Mouse (Mus musculus) embryo, embryonic 11 days (tissue): ENCODE results near the gene Rai14.

Source experiments
- DNase-seq: peaks from one replicate; pipeline ENCODE4 v3.0.0-alpha.2; 2015

Gene Rai14

DNA sequence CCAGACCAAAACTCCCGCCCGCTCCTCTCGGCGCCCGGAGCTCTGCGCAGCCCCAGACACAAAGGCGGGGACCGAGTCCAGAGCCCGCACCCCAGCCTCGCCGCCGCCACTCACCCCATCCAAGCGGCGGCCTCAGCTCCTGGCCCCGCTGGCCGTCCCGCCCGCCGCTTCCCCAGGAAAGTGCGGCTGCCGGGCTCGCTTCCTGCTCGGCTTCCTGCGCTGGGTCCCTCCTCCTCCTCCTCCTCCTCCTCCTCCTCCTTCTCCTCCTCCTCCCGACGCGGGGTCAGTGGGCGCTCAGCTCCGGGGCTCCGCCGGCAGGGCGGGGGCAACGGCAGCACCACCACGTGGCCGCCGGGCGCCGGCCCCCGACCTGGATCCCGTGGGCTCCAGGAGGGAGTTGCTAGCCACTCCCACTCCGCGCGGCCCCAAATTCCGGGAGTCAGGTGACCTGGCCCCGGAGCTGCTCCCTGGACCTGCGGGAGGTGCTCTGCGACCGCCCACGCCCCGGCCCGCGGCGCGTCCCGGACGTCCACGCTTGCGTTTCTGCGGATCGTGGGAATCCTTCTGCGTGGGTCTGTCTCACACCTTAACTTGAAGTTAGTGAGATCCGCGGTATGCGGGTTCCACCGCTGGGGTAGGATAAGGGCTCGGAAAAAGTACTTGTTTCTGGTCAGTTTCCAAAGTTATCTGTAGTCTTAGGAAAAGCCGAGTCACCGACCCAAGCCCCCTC is at the start of gene Rai14:
Rai14 (minus strand) TSS at position 216 of the 730 bp plus-strand sequence.
- DNase-seq: peak; percentile 90

DNA sequence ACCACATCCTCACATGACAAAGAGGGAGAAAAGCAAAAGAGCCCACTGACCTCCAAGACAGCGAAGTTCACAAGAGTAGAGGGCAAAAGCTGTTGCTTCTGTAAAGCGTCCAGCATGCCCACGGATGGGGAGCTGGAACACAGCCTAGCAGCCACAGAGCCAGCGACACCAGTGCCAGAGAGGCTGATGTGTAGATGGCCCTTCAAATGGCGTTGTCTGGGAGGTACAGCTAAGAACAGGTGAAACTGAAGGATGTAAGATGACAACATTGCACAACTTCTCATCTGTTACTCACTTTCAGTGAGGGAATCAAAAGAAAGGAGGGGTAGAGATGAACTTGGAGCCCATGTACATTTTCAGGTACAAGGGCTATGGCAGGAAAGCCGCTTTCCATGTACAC is 47.0 kb upstream of the Rai14 start:
- DNase-seq: no peak

DNA sequence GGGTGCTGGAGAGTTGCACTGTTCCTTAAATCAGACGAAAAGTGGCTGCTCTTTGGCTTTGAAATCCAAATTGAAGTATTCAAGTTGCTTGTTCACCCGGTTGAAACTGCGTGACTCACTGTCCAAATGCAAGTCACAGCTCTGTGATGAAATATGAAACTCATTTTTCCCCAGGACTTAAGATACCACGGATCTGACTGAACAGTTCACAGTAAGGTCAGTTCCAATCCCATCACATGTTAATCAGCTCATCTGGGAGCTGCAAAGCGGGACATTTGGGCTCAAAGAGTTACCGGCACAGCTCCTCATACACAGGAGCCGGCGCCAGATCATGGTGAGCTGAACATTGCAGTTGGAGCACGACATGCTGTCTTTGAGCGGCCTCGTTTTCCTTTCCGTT is 45.6 kb upstream of the Rai14 start:
- no peak for DNase-seq

DNA sequence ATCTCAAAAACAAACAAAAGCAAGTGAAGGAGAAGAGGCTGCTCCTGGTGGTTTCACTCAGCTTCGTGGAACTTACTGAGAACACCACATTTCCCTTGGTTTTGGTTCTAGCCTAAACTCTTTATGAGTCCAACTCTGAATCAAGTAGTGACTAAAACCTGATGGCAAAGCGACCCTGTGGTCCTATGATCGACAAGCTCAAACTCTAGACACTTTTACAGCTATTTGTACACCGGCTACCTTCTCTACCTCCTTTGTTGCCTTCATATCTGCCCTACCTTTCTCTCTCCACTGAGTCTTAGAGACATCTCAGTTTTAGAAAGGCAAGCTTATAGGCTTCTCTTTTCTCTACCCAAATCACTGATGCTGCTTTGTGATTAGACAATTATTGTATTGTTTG is 45.0 kb upstream of the Rai14 start:
- DNase-seq: no peak

DNA sequence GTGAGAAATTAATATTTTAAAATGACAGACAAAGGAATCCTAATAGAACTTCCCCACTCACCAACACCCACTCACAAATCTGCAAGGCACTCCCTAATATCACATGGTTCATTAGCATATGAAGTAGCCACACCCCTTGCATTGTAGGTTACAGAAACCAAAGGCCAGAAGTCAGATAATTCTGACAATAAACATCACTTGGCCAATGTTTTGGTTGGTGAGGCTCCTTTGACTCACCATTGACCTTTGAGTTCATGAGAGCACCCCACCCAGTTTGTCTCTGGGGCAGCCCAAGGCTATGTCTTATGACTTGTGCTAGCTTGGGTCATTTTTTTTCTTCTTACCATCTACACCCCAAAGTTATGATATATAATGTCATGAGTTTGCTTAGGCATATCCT is 44.4 kb upstream of the Rai14 start:
- no peak for DNase-seq

DNA sequence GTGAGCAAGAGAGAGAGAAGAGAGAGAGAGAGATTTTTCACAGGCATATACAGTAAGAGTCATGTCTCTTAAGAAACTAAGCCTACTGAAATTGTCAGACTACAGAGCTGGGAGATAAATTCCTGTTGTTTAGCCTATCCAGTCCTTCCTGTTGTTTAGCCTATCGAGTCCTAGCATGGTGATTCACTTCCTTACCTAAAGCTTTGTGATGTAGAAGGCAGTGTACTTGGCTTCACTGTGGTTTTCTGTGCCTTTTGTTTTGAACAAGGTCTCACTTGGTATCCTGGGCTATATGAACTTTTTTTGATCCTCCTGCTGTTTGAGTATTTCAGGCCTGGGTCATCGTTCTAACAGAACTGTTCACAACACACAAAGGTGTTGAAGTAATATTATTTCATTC is 36.7 kb upstream of the Rai14 start:
- no peak for DNase-seq

DNA sequence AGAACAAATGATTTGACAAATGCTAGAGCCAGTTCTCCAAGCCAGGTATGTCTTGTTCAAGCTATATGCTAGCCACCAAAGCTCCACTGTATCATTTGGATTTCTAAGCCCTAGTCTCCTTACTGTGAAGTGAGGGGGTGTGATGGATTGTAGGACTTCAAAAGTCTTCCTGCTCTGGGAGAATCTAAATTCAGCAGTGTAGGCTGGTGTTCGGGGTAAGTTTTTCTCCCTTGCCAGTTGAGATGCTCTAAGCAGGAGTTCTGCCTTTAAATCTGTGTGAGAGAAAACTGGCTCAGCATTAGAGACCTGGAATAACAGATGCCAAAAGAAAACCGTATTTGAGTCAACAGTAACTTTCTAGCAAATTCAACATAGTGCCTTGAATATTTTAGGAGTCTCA is 35.9 kb upstream of the Rai14 start:
- no peak for DNase-seq

DNA sequence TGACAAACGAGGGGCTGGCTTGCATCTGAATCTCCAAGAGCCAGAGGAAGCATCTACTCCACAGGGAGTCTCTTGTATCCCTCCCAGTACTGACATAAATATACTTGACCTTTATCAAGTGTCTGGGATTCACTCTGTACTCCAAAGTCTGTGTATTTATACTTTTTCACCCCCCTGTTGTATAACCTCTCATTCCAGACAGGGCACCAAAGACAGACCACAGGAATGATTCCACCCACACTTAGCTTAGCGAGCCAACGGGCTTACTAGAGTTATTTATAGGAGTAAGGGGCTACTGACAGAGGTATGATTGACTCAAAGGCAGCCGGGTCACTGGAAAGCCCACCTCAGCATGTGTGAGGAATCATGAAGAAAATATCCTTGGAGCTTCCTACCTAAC is 35.3 kb upstream of the Rai14 start:
- no peak for DNase-seq

DNA sequence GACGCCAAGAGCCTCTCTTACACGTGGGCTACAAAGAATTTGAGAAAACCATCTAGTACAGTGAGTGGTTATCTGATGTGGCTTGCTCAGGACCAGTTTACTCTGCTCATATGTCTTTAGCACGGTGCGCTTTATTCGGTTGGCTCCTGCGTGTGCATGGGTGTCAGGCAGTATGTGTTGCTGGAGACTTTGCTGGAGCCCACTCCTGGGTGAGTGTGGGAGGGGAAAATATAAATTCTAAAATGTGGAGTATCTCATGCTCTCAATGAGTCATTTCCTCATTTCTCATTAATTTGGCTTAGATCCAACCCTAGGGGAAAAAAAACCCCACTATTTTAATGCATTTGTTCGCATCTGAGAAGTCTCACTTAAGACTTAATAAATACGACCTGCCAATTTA is 33.2 kb upstream of the Rai14 start:
- DNase-seq: no peak

DNA sequence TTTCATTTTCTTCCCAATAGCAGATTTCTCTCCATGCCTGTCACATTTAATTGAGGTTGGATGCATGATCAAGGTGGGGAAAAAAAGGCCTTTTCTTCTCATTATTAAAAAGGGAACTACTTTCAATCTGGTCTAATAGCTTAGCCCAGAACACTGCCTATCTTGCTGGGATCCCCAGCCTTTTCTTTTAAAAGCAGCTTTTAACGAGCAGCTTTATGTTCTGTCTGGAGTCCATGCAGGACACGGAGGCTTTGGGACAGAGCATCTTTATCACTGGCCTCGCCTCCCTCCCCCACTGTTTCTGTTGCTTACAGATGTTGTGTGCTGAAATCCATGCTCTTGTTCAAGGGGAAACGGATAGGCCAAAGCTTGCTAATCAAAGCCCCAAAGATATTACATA is 32.8 kb upstream of the Rai14 start:
- peak; percentile 57 for DNase-seq

DNA sequence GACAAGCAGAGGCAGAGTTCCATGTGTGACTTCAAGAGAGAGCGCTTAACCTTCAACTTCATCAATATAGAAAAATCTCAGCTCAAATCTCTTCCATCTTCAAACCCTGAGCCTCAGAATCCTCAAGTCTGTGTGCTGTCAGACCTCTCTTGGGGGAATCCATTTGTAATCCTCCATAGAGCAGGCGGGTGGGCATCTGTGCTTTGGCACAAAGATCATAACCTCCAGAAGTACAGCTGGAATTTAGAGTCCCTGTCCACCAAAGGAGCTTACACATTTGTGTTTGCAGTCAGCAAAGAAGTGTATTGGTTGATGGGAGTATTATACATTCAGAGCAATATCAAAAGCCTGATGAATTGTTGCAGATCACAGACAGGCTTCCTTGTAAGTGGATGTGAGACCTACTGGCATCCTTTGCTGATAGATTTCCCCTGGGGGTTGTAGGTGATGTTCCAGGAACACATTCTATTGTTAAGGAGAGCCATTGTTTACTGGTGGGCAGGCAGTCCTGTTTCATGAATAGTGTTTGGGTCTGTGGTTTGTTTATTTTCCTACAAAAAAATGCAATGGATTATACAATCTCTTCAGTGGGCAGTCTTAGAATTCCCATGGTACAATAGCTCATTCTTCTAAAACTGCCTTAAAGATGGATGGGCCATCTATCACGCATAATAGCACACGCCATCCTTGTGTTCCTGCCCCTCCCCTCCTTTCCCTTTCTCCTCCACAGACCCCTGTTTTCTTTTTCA is 32.1 kb upstream of the Rai14 start:
- DNase-seq: peak; percentile 49

DNA sequence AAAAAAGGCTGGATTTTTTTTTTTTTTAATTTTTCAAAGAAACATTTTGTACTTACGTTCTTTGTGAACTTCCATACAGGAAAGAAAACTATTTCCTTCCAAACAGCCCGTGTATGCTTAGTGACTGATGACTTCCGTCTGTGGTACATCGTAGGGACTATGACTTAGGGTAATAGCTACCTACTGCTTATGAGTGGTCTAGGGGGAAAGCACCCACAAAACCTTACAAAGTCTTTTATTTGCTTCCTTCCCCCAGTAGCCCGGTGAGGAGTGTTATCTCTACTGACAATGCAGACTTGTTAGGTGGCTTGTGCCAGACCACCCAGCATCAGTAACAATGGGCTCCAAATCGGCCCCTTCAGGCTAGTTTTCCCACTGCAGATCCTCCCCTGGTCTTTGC is 28.0 kb upstream of the Rai14 start:
- no peak for DNase-seq

DNA sequence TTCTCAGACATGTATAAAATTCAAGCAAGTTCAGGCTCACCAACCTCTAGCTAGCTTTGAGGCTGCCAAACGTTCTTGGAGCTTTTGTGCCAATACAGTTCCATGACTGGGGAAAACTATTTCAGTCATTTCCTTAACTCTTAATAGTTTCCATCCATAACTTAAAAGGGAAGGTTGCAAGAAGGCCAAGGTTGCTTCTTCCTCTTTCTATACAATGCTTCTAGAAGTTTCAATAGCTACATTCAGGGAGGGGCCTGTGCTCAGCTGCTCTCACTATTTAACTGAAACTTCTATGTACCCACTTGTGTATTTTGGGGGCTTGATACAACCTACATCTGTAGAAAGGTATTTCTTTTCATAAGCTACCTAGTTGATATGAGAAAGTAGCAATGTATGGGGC is 24.9 kb upstream of the Rai14 start:
- no peak for DNase-seq

DNA sequence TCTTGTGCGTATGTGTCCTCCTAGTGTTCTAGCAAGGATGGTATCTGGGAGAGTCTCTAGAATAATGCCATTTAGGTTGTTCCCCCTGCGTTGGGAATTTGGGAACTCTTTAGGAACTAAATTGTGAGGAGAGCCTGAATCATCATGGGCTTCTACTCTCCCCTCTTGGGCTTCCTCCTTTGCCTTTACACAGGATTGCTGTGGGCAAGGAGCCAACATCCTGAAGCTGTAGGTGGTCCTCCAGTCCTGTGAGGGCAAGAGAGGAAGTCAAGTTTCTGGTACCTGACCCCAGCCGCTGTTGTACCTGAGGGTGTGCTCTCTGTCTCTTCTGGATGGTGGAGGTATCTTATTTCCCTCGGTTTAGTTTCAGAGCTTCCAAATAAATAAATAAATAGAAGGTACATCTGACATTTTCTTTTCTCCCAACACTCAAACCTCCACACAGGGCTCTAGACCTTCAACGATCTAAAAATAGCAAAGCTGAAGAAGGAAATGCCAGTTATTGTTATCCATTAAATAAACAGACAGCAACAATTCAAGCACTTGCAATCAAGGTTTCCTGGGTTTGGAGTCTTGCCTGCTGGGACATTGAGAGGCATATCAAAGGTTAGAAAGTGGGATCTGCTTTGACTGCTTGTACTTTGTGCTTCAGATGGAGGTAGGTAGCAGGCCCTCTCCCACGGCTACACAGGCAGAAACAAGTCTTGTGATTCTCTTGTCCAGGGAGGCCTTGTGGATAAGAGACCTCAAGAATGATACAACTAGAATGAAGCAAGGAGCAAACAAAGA is 24.1 kb upstream of the Rai14 start:
- DNase-seq: no peak

DNA sequence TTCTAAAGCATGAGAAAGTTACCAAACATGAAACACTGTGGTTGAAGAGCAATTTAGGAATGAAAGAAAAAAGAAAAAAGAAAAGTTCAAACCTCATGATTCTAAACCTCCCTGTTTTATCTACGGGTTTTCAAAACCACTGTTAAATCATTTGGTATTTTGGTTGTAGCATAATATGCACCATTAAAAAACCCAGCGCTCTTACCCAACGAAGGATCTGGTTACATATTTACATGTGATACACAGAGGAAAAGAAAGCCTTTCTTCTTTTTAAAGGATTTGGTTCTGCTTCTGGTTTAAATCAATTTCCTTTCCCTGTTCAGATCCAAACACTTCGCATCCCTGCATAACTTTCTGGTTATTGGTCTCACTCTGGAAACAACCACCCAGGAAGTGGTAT is 21.5 kb upstream of the Rai14 start:
- no peak for DNase-seq

DNA sequence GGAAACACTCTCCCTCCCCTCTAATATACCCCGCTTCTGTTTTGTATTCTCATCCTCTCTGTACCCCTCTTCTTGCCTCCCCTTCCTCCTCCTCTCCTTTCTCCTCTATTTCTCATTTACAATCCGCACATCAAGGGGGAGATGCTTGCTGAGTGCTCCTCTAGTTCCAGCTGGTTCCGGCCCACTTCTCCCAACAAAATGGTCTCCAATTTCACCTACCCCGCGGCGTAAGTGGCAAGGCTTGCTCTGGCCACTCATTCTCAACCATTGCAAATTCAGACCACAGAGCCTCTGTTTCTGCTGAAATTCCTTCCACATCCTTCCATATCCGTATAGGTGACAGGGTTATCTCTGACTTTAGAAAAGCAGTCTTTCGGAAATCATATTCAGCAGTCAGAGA is 20.8 kb upstream of the Rai14 start:
- DNase-seq: no peak

DNA sequence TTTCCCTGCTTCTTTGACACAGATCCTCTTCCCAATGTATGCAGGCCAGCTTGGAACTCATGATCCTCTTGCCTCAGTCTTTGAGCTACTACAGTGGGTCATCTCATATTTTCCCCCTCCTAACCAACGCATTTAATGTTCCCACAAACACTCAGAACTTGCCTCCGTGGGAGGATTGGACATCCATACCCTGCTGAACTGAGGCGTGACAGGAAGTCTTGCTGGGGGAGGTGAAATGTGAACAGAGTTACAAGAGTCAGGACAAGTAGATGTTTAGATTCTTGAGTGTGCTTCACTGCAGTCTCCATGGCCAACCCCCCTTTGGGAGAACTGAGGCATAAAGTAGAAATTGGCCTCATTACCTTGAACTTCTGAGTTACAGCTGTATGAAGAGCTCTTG is 17.0 kb upstream of the Rai14 start:
- no peak for DNase-seq

DNA sequence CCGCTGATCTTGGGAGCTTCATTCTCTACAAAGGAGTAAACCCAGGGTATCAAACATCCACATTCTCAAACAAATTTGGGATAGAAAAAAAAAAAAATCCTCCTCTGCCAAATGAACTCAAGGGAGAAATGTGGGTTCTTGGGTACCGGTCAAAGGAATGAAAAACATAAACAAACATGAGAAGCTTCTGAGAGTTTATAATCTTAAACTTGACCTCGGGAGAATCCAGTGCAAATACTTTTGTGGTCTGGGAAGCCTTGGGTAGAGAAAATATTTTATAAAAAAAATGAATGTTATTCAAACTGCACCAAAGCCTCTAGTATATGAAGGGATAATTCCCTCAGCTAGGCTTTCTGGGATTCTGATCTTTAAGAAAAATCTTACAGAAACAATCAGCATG is 11.8 kb upstream of the Rai14 start:
- no peak for DNase-seq

DNA sequence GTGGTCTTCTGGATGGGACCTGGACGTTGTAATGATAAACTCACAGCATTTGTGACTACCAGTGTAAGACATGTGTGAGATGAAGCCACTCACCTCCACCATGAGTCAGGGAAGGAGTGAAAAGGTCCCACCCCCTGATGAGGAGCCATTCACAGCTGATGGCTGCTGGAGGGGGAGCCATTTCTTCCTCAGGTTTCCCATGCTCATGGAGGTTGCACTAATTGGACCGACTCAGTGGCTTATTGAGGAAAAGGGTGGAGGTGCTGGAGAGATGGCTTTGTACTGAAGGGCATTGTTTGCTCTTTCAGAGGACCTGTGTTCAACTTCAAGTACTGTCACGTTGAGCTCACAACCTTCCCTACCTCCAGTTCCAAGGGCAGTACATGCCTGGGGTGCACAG is 10.4 kb upstream of the Rai14 start:
- DNase-seq: no peak

DNA sequence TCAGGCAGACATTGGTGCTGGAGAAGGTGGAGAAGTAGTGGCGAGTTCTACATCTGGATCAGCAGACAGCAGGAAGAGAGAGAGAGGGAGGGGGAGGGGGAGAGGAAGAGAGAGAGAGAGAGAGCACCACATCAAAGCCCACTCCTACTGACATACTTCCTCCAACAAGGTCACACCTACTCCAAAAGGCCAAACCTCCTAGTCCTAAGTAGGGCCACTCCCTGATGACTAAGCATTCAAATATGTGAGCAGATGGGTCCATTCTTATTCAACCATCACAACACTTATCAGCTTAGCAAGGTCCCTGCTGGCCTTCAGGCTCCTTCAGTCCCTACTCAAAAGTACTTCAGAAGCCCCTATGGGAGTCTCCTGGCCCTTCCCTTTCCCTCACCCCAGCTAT is 9.1 kb upstream of the Rai14 start:
- no peak for DNase-seq

DNA sequence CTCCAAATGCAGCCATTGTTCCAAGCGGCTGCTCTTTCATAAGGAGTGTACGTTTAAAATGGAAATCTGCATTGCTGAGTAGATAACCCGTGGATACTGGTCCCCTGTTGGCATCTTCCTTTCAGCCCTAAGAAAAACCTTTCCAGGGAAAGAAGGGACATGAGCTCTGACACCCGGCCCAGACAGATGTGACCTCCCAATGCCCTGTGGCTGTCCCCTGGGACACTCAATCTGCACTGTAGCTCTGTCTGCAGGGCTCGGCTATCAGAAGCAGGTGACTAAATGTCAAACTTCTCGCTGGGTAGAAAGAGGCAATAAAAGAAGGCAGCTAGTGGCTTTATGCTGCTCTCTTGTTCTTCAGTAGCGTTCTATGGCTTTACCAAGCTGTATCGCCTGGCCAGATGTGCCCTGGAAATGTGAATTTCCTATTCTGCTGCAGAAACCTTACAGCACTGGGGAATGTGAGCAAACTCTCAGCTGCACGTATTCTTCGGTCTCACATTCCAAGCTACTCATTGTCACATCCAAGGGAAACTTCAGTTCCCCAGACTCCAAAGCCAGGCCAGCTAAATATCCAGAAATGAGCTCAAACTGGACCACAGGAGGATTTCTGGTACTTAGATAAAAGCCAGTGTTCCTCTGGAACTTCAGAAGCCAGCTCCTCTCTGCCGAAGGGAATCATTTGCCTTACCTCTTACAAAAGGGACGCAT is 8.4 kb upstream of the Rai14 start:
- DNase-seq: peak; percentile 52

DNA sequence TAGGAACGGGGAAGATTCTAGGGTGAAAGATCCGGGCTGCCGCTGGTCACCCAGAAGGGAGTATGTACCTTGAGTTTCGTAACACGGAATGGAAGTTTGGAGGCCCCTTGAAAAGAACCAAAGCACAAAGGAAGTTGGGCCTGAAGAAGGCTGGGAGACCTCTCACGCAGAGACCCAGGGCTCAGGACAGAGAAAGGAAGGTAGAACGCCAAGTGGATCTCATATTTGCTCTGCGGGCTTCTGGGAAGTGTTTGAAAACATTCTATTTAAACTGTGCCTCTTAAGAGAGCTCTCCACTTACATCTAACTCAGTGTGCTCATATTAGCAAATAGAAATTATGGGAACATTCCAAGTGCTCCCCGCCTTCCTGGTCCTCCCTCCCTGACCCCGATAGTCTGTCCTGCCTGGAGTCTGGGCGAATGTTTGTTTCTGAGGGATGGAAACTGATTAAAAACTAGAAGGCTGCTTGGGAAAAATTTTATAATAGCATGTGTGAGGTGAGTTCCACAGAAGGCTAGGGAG is 6.9 kb upstream of the Rai14 start:
- no peak for DNase-seq

DNA sequence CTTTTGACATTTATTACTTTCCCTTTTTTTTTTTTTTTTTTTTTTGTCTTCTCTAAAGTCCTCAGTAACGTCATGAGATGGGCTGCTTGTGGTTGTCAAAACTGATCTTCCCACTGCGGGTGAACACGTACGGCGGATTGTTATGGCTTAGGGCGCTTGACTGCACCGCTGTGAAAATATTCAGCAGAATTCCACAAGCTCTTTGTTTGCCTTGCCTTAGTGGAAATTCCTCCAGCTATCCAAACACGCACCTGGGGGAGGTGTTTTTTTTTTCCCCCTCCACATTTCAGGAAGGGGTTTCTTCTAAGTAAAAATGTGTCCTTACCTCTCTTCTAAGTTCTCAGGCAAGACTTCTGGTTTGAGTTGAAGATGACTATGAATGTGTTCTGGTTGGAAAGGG is 6.2 kb upstream of the Rai14 start:
- no peak for DNase-seq
